Comparison of ENCODE assay signal across 17 mouse cellular contexts in the genomic region with DNA sequence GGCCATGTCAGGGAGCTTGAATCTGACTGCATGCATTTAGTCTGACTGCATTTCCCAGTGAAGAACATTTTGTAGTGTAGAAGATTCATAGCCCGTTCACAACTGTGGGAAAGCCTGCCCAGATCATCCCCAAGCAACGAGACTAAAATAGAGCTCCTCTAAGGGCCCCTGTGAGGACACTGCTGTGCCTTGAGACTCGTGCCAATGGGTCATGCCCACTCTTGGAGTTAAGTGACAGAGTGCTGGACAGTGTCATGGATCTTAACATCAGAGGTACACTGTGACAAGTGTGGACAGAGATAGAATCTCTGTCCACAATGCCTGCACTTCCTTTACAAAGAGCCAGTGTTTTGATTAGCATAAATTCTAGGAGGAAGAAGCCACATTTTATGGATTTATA.
"Had no signal": no experiment of that assay in that cellular context is flagged by ENCODE, and none has a peak within 500 bp of the region (broad histone marks: within the 10 kb centered on the region; RNA-seq: fewer than 3 reads in every experiment).

No protein-coding gene starts in this region.

- H3K9me3 ChIP-seq: lung, embryonic 15.5 days; midbrain, embryonic 12.5 days; midbrain, embryonic 15.5 days; neural tube, embryonic 12.5 days; stomach, embryonic 15.5 days had no signal

- H3K4me2 ChIP-seq: lung, embryonic 15.5 days; midbrain, embryonic 12.5 days; midbrain, embryonic 15.5 days; neural tube, embryonic 12.5 days; stomach, embryonic 15.5 days had no signal

- H3K27ac ChIP-seq: lung, embryonic 15.5 days; macrophage; midbrain, embryonic 12.5 days; midbrain, embryonic 15.5 days; neural tube, embryonic 12.5 days; stomach, embryonic 15.5 days; stomach, postnatal 0 days had no signal

- ATAC-seq: liver, postnatal 0 days; lung, postnatal 0 days; midbrain, embryonic 15.5 days had no signal

- DNase-seq: liver, postnatal 0 days; lung, adult 2 months; lung, postnatal 14 days; lung, postnatal 36 days; right cerebral cortex, postnatal 14 days; thymus, adult 2 months; thymus, postnatal 25 days; thymus, postnatal 4 days had no signal

- H3K27me3 ChIP-seq: lung, embryonic 15.5 days; midbrain, embryonic 12.5 days; midbrain, embryonic 15.5 days; neural tube, embryonic 12.5 days; stomach, embryonic 15.5 days had no signal

- H3K36me3 ChIP-seq: lung, embryonic 15.5 days; stomach, embryonic 15.5 days had no signal

- H3K4me1 ChIP-seq: lung, embryonic 15.5 days; megakaryocyte, embryonic 14.5 days; midbrain, embryonic 12.5 days; midbrain, embryonic 15.5 days; neural tube, embryonic 12.5 days; stomach, embryonic 15.5 days had no signal

- H3K4me3 ChIP-seq: lung, embryonic 15.5 days; megakaryocyte, embryonic 14.5 days; midbrain, embryonic 12.5 days; midbrain, embryonic 15.5 days; neural tube, embryonic 12.5 days; stomach, embryonic 15.5 days had no signal

- H3K9ac ChIP-seq: liver, postnatal 0 days; lung, embryonic 15.5 days; midbrain, embryonic 12.5 days; midbrain, embryonic 15.5 days; neural tube, embryonic 12.5 days; stomach, embryonic 15.5 days had no signal
